Mouse (Mus musculus) forebrain, embryonic 16.5 days (tissue): ENCODE results near the gene Inpp4a. TPM values are rescaled to one million over a fixed set of nuclear protein-coding genes. Genes with fewer than 3 reads are reported as not detected.
A peak's percentile ranks its signal among the peaks of the same experiment; 100 is the strongest.

Experiments used
- ATAC-seq: fragments of 200-750 bp; cut with Nextera tagmentation; 2 replicates; pipeline ENCODE4 v1.8.0; 2017; ENCODE audit warnings: mild to moderate bottlenecking, moderate library complexity
- H3K27ac ChIP-seq: fragments of 300-500 bp; sonication (generic); 2 replicates; pipeline ENCODE4 v1.5.1; 2014; ENCODE audit warnings: low read length, control low read depth
- H3K27me3 ChIP-seq: fragments of 300-500 bp; sonication (generic); replicated peaks from 2 replicates; pipeline ENCODE4 v1.6.1; 2014; ENCODE audit warnings: low read length; ENCODE audit not compliant: control insufficient read depth, insufficient read depth
- H3K36me3 ChIP-seq: fragments of 300-500 bp; sonication (generic); 2 replicates; pipeline ENCODE4 v1.6.1; 2014; ENCODE audit not compliant: control insufficient read depth, insufficient read depth
- H3K4me1 ChIP-seq: fragments of 300-500 bp; sonication (generic); replicated peaks from 2 replicates; pipeline ENCODE4 v1.6.1; 2014; ENCODE audit warnings: low read length; ENCODE audit not compliant: control insufficient read depth, insufficient read depth
- H3K4me2 ChIP-seq: fragments of 300-500 bp; sonication (generic); 2 replicates; pipeline ENCODE4 v1.6.1; 2014; ENCODE audit warnings: mild to moderate bottlenecking, low read length, control low read depth
- H3K4me3 ChIP-seq: fragments of 300-500 bp; sonication (generic); replicated peaks from 2 replicates; pipeline ENCODE4 v1.5.1; 2014; ENCODE audit warnings: mild to moderate bottlenecking, low read length, control low read depth
- H3K9ac ChIP-seq: fragments of 300-500 bp; sonication (generic); replicated peaks from 2 replicates; pipeline ENCODE4 v1.6.1; 2014; ENCODE audit warnings: low read depth, low read length, control low read depth
- H3K9me3 ChIP-seq: fragments of 300-500 bp; sonication (generic); 2 replicates; pipeline ENCODE4 v1.6.1; 2016; ENCODE audit warnings: low read length; ENCODE audit not compliant: control insufficient read depth
- WGBS: fragments of 180-500 bp; shearing (Covaris S2); extraction: QIAGEN DNeasy Blood & Tissue Kit; methylation state at CpG from one replicate; pipeline ENCODE4 v1.1.7; 2014; 5-methylcytosine and 5-hydroxymethylcytosine counted together
- polyA plus RNA-seq: library from polyadenylated mRNA; unstranded; fragments of >200 nt; fragmentation: Nextera tagmentation; extraction: Ambion mirVana; gene quantifications from 2 replicates; pipeline ENCODE4 v1.2.1, GENCODE M21; 2015

Gene Inpp4a
- polyA plus RNA-seq, 1 experiment from 2014 or later = 65.2 TPM

- H3K27me3 ChIP-seq = no peaks in the 10 kb centered on the region; the same call in 1 of the 2 replicates
- H3K4me3 ChIP-seq = no peak overlapping the region
- H3K4me2 ChIP-seq = no peak overlapping the region
- no peak for ATAC-seq
- peaks cover 15% of the 10 kb centered on the region for H3K4me1 ChIP-seq
- no peaks in the 10 kb centered on the region for H3K9me3 ChIP-seq
- H3K27ac ChIP-seq = no peak overlapping the region
- 87% methylated on average over 2 of the region's 2 CpGs for WGBS
- H3K36me3 ChIP-seq = no peaks in the 10 kb centered on the region
- no peak overlapping the region for H3K9ac ChIP-seq
Observed at GRCm38 (mm10) chr1:37298904-37299303, 761 bp upstream of the Inpp4a start.

GRCm38 (mm10) chr1:37300650-37301049 is 985 bp downstream of the Inpp4a start:
- no peaks in the 10 kb centered on the region for H3K9me3 ChIP-seq
- no peaks in the 10 kb centered on the region for H3K36me3 ChIP-seq
- 75% methylated on average over 5 of the region's 5 CpGs for WGBS
- H3K27ac ChIP-seq = no peak overlapping the region; the same call in 1 of the 2 replicates
- peak overlapping the region; percentile 98 for H3K4me3 ChIP-seq
- no peaks in the 10 kb centered on the region for H3K27me3 ChIP-seq
- peak overlapping the region; percentile 80 for H3K4me2 ChIP-seq
- ATAC-seq = no peak
- H3K4me1 ChIP-seq = peaks cover 15% of the 10 kb centered on the region
- H3K9ac ChIP-seq = peak overlapping the region; percentile 99

GRCm38 (mm10) chr1:37302801-37303200 is 3.1 kb downstream of the Inpp4a start:
- peaks cover 15% of the 10 kb centered on the region for H3K4me1 ChIP-seq
- H3K27ac ChIP-seq = no peak overlapping the region
- WGBS = 81% methylated on average over 3 of the region's 3 CpGs
- no peak overlapping the region for H3K4me3 ChIP-seq
- ATAC-seq = no peak
- H3K9me3 ChIP-seq = no peaks in the 10 kb centered on the region
- no peaks in the 10 kb centered on the region for H3K36me3 ChIP-seq
- H3K27me3 ChIP-seq = no peaks in the 10 kb centered on the region
- H3K4me2 ChIP-seq = no peak overlapping the region
- H3K9ac ChIP-seq = no peak overlapping the region

GRCm38 (mm10) chr1:37305691-37306287 is 6.1 kb downstream of the Inpp4a start:
- 73% methylated on average over 9 of the region's 9 CpGs for WGBS
- H3K9ac ChIP-seq = no peak overlapping the region
- no peak for ATAC-seq

GRCm38 (mm10) chr1:37307586-37307985 is 7.9 kb downstream of the Inpp4a start:
- no peak overlapping the region for H3K27ac ChIP-seq
- H3K9ac ChIP-seq = no peak overlapping the region
- no peak overlapping the region for H3K4me2 ChIP-seq
- no peaks in the 10 kb centered on the region for H3K36me3 ChIP-seq
- H3K9me3 ChIP-seq = 0 out of 2 replicates have a peak, but pooled peaks cover 3% of the 10 kb centered on the region
- no peaks in the 10 kb centered on the region for H3K4me1 ChIP-seq
- 89% methylated on average over 2 of the region's 2 CpGs for WGBS
- no peaks in the 10 kb centered on the region for H3K27me3 ChIP-seq
- H3K4me3 ChIP-seq = no peak overlapping the region
- no peak for ATAC-seq

More at GRCm38 (mm10) chr1:37305691-37306287, 6.1 kb downstream of the Inpp4a start:
- Histone ChIP-seq H3K4me1 (peaks cover 8% of the 10 kb centered on the region), H3K4me2 (no peak overlapping the region), H3K4me3 (no peak overlapping the region), H3K36me3 (no peaks in the 10 kb centered on the region), H3K27ac (no peak overlapping the region), H3K27me3 (no peaks in the 10 kb centered on the region), H3K9me3 (0 out of 2 replicates have a peak, but pooled peaks cover 3% of the 10 kb centered on the region)

GRCm38 (mm10) chr1:37308021-37308742 is 8.5 kb downstream of the Inpp4a start:
- Histone ChIP-seq H3K27ac (no peak overlapping the region), H3K4me2 (no peak overlapping the region), H3K36me3 (no peaks in the 10 kb centered on the region), H3K27me3 (no peaks in the 10 kb centered on the region), H3K9me3 (0 out of 2 replicates have a peak, but pooled peaks cover 3% of the 10 kb centered on the region), H3K9ac (no peak overlapping the region), H3K4me3 (no peak overlapping the region), H3K4me1 (no peaks in the 10 kb centered on the region)
- 89% methylated on average over 8 of the region's 8 CpGs for WGBS
- ATAC-seq = no peak

- Histone ChIP-seq H3K9ac (no peak overlapping the region), H3K4me3 (no peak overlapping the region), H3K4me2 (no peak overlapping the region), H3K27me3 (no peaks in the 10 kb centered on the region), H3K9me3 (0 out of 2 replicates have a peak, but pooled peaks cover 3% of the 10 kb centered on the region), H3K27ac (no peak overlapping the region), H3K4me1 (no peaks in the 10 kb centered on the region), H3K36me3 (no peaks in the 10 kb centered on the region)
- no peak for ATAC-seq
- 92% methylated on average over 3 of the region's 3 CpGs for WGBS
Observed at GRCm38 (mm10) chr1:37308743-37309100, 9.1 kb downstream of the Inpp4a start.

- Histone ChIP-seq H3K9ac (no peak overlapping the region), H3K4me3 (no peak overlapping the region), H3K36me3 (no peaks in the 10 kb centered on the region), H3K9me3 (0 out of 2 replicates have a peak, but pooled peaks cover 3% of the 10 kb centered on the region), H3K27ac (no peak overlapping the region), H3K4me1 (no peaks in the 10 kb centered on the region), H3K4me2 (no peak overlapping the region), H3K27me3 (no peaks in the 10 kb centered on the region)
- 95% methylated on average over 4 of the region's 4 CpGs for WGBS
- ATAC-seq = no peak
Observed at GRCm38 (mm10) chr1:37309939-37310515, 10.4 kb downstream of the Inpp4a start.

GRCm38 (mm10) chr1:37314338-37314737 is 14.7 kb downstream of the Inpp4a start:
- ATAC-seq = no peak
- H3K27me3 ChIP-seq = no peaks in the 10 kb centered on the region
- whole genome bisulfite sequencing = 56% methylated on average over 7 of the region's 7 CpGs

More at GRCm38 (mm10) chr1:37314338-37314737, 14.7 kb downstream of the Inpp4a start:
- Histone ChIP-seq H3K4me2 (no peak overlapping the region), H3K9ac (no peak overlapping the region), H3K36me3 (no peaks in the 10 kb centered on the region), H3K27ac (no peak overlapping the region), H3K4me1 (no peaks in the 10 kb centered on the region), H3K4me3 (no peak overlapping the region), H3K9me3 (0 out of 2 replicates have a peak, but pooled peaks cover 3% of the 10 kb centered on the region)
